Mouse (Mus musculus) CH12.LX (cell line): ENCODE data around the gene Fcrls. TPM values are rescaled to one million over a fixed set of nuclear protein-coding genes. Genes with fewer than 3 reads are reported as not detected.

Experiments
- DNase-seq: peaks from one replicate; pipeline ENCODE4 v3.0.0-alpha.2; 2013; ENCODE audit errors: extremely low read depth
- H3K27ac ChIP-seq: 2 replicates; pipeline ENCODE4 v1.5.1; 2012; ENCODE audit warnings: low read depth, mild to moderate bottlenecking, control low read depth, moderate library complexity; ENCODE audit not compliant: insufficient read depth
- H3K27me3 ChIP-seq: replicated peaks from 2 replicates; pipeline ENCODE3; 2012; ENCODE audit warnings: inconsistent platforms
- H3K36me3 ChIP-seq, 2 experiments: replicated peaks in 1 of 2; 2 replicates each; pipeline versions ENCODE3 to v1.6.1; 2012; ENCODE audit warnings: inconsistent platforms in 1 of 2, low read length in 1 of 2, mild to moderate bottlenecking in 1 of 2, mixed read lengths in 1 of 2, moderate library complexity in 1 of 2; ENCODE audit not compliant: control insufficient read depth in 1 of 2, insufficient read depth in 1 of 2
- H3K4me1 ChIP-seq, 2 experiments: 2 replicates each; pipeline ENCODE4 v1.6.1; 2012; ENCODE audit warnings: inconsistent platforms in 1 of 2, moderate library complexity in 1 of 2; ENCODE audit not compliant: insufficient read depth in 2 of 2, control insufficient read depth in 1 of 2
- H3K4me2 ChIP-seq: 2 replicates; pipeline ENCODE4 v1.6.1; 2012; ENCODE audit warnings: low read depth, mild to moderate bottlenecking, control low read depth; ENCODE audit not compliant: poor library complexity, insufficient read depth, severe bottlenecking
- H3K4me3 ChIP-seq, 3 experiments: fragments of 150-350 bp in 1 of 3; sonication (generic) in 1 of 3; replicated peaks in 1 of 3; 2 replicates each; pipeline versions ENCODE3 to v1.5.1; 2011 to 2012; ENCODE audit warnings: low read depth in 2 of 3, low read length in 2 of 3, mild to moderate bottlenecking in 2 of 3, moderate library complexity in 2 of 3, control low read depth in 1 of 3, improper control_type of control experiment in 1 of 3, inconsistent platforms in 1 of 3, mixed read lengths in 1 of 3; ENCODE audit not compliant: poor library complexity in 1 of 3
- H3K79me2 ChIP-seq: replicated peaks from 2 replicates; pipeline ENCODE4 v1.6.1; 2012; ENCODE audit warnings: mild to moderate bottlenecking, moderate library complexity; ENCODE audit not compliant: control insufficient read depth, poor library complexity, insufficient read depth, severe bottlenecking; ENCODE audit errors: extremely low read depth
- H3K9ac ChIP-seq: 2 replicates; pipeline ENCODE4 v1.6.1; 2012; ENCODE audit warnings: low read depth, mild to moderate bottlenecking, control low read depth, moderate library complexity; ENCODE audit not compliant: insufficient read depth
- H3K9me3 ChIP-seq: replicated peaks from 2 replicates; pipeline ENCODE3; 2012; ENCODE audit warnings: low read length, inconsistent platforms, mixed read lengths
- BHLHE40 ChIP-seq: IDR thresholded peaks from 2 replicates; pipeline ENCODE4 v1.6.1; 2011; ENCODE audit warnings: mild to moderate bottlenecking, low read depth, low read length, improper control_type of control experiment
- CTCF ChIP-seq, 2 experiments: IDR thresholded peaks in 1 of 2; conservative IDR thresholded peaks in 1 of 2; 2 replicates each; pipeline ENCODE4 v1.5.1; 2011 to 2012; ENCODE audit warnings: low read depth in 2 of 2, low read length in 2 of 2, improper control_type of control experiment in 1 of 2, inconsistent platforms in 1 of 2, mild to moderate bottlenecking in 1 of 2, moderate library complexity in 1 of 2
- EP300 ChIP-seq: IDR thresholded peaks from 2 replicates; pipeline ENCODE4 v1.6.1; 2011; ENCODE audit warnings: low read length, improper control_type of control experiment
- IRF4 ChIP-seq: IDR thresholded peaks from 2 replicates; pipeline ENCODE4 v1.6.1; 2014; ENCODE audit warnings: low read depth, mild to moderate bottlenecking, inconsistent platforms, low read length, improper control_type of control experiment
- MAFK ChIP-seq: IDR thresholded peaks from 2 replicates; pipeline ENCODE4 v1.6.1; 2011; ENCODE audit warnings: low read length, improper control_type of control experiment; ENCODE audit not compliant: insufficient replicate concordance
- MAZ ChIP-seq: IDR thresholded peaks from 2 replicates; pipeline ENCODE4 v1.6.1; 2012; ENCODE audit warnings: low read depth, mild to moderate bottlenecking, inconsistent platforms, low read length, improper control_type of control experiment, moderate library complexity
- MYC ChIP-seq: IDR thresholded peaks from 2 replicates; pipeline ENCODE4 v1.6.1; 2011; ENCODE audit warnings: low read depth, mild to moderate bottlenecking, improper control_type of control experiment, low read length
- POLR2A ChIP-seq: IDR thresholded peaks from 2 replicates; pipeline ENCODE4 v1.6.1; 2011; ENCODE audit warnings: low read depth, mild to moderate bottlenecking, improper control_type of control experiment, low read length
- POLR2AphosphoS2 ChIP-seq: IDR thresholded peaks from 2 replicates; pipeline ENCODE4 v1.6.1; 2011; ENCODE audit warnings: low read depth, low read length, improper control_type of control experiment
- RAD21 ChIP-seq: IDR thresholded peaks from 2 replicates; pipeline ENCODE4 v1.6.1; 2011; ENCODE audit warnings: low read depth, mild to moderate bottlenecking, low read length, improper control_type of control experiment, moderate library complexity
- RCOR1 ChIP-seq: conservative IDR thresholded peaks from 2 replicates; pipeline ENCODE4 v1.6.1; 2012; ENCODE audit warnings: low read depth, mild to moderate bottlenecking, inconsistent platforms, low read length, improper control_type of control experiment
- SMC3 ChIP-seq: IDR thresholded peaks from 2 replicates; pipeline ENCODE4 v1.6.1; 2011; ENCODE audit warnings: low read depth, low read length, improper control_type of control experiment
- UBTF ChIP-seq: IDR thresholded peaks from 2 replicates; pipeline ENCODE4 v1.6.1; 2012; ENCODE audit warnings: low read depth, mild to moderate bottlenecking, inconsistent platforms, low read length, improper control_type of control experiment, moderate library complexity
- ZKSCAN1 ChIP-seq: IDR thresholded peaks from 2 replicates; pipeline ENCODE4 v1.6.1; 2012; ENCODE audit warnings: low read depth, inconsistent platforms, low read length, improper control_type of control experiment, borderline replicate concordance
- ZNF384 ChIP-seq: IDR thresholded peaks from 2 replicates; pipeline ENCODE4 v1.6.1; 2012; ENCODE audit warnings: low read depth, low read length, improper control_type of control experiment, inconsistent platforms
- dilution Hi-C: fragments of 300-500 bp; cut with MboI; formaldehyde crosslinking; loops from 2 replicates; pipeline ENCODE4 v1.14.3; 2020; ENCODE audit warnings: low sequenced_read_pairs; ENCODE audit not compliant: extremely low pct_unique_long_range_greater_than_20kb, extremely low pct_ligation_motif_present
- in situ Hi-C: fragments of 300-500 bp; cut with MboI; formaldehyde crosslinking; loops from 3 replicates; pipeline ENCODE4 v1.14.3; 2019; ENCODE audit warnings: low sequenced_read_pairs, low pct_ligation_motif_present, low pct_unique_long_range_greater_than_20kb, mixed read lengths
- polyA plus RNA-seq: library from polyadenylated mRNA; unstranded; fragments of >175 nt; gene quantifications from 2 replicates; pipeline ENCODE4 v1.2.1, GENCODE M21; 2012; ENCODE audit warnings: low read depth; ENCODE audit not compliant: insufficient read length
- total RNA-seq, 2 experiments: library from RNA; depleted of rRNA; stranded (reverse); fragments of 300-350 nt in 1 of 2; fragments of >200 nt in 1 of 2; gene quantifications; 2 replicates each; pipeline ENCODE4 v1.2.3; 2012 to 2014

The Fcrls gene
- total and polyA plus RNA-seq, 3 experiments, result 0.13 TPM; not detected in 2

GRCm38 (mm10) chr3:87247292-87247691 lies 16.2 kb downstream of the Fcrls start:
- H3K4me3 ChIP-seq, result no peak overlapping the region
- H3K4me2 ChIP-seq, result peak overlapping the region; percentile 63
- H3K79me2 ChIP-seq, result no peaks in the 10 kb centered on the region
- dilution Hi-C loops, result no loop called here
- no peaks in the 10 kb centered on the region for H3K9me3 ChIP-seq
- H3K36me3 ChIP-seq, result no peaks in the 10 kb centered on the region
- H3K4me1 ChIP-seq, result peaks cover 0 to 10% of the 10 kb centered on the region in 2 experiments; a peak in 1 of 4 replicates
- no peak overlapping the region for H3K9ac ChIP-seq
- peak; percentile 48 for DNase-seq
- H3K27me3 ChIP-seq, result no peaks in the 10 kb centered on the region
- no peak for TF ChIP-seq POLR2A
- TF ChIP-seq MAFK, result peak; percentile 51; the same call in 1 of the 2 replicates
- TF ChIP-seq POLR2AphosphoS2, result no peak
- no peak for TF ChIP-seq UBTF
- TF ChIP-seq EP300, result 0 out of 2 replicates have a peak, but pooled peaks have one; percentile 23
- TF ChIP-seq IRF4, result peak; percentile 69; the same call in 1 of the 2 replicates
- TF ChIP-seq BHLHE40, result 0 out of 2 replicates have a peak, but pooled peaks have one; percentile 10
- no peak for TF ChIP-seq ZKSCAN1
- TF ChIP-seq RCOR1, result no peak
- TF ChIP-seq SMC3, result no peak
- no peak overlapping the region for H3K27ac ChIP-seq
- in situ Hi-C loops, result loop anchor here (5.0 kb wide), 1 partner anchor 175 kb away; no protein-coding TSS in a partner anchor

GRCm38 (mm10) chr3:87243654-87244053 lies 19.9 kb downstream of the Fcrls start:
- Histone ChIP-seq H3K9ac (no peak overlapping the region), H3K27ac (no peak overlapping the region), H3K4me2 (no peak overlapping the region), H3K27me3 (no peaks in the 10 kb centered on the region), H3K79me2 (no peaks in the 10 kb centered on the region), H3K4me1 (peaks cover 0 to 10% of the 10 kb centered on the region in 2 experiments; a peak in 1 of 4 replicates), H3K36me3 (peaks cover 0 to 3% of the 10 kb centered on the region in 2 experiments), H3K4me3 (no peak overlapping the region), H3K9me3 (no peaks in the 10 kb centered on the region)
- dilution Hi-C loops, result no loop called here
- TF ChIP-seq MYC (0 out of 2 replicates have a peak, but pooled peaks have one; percentile 16), ZNF384 (no peak), RAD21 (peak; percentile 89), SMC3 (peak; percentile 70), CTCF (conservative IDR thresholded peaks at IDR 0.05 in 1 of 2, IDR thresholded peaks at IDR 0.05 in 1 of 2; ENCODE audit: low read depth in 2 of 2, low read length in 2 of 2) (peak; percentile 59 to 86), MAZ (no peak)
- in situ Hi-C loops, result loop anchor here (5.0 kb wide), 1 partner anchor 259 kb away; no protein-coding TSS in a partner anchor
- DNase-seq, result peak; percentile 62
